Mouse (Mus musculus): ENCODE measurements at regions not wholly inside any gene's neighbourhood (a gene's known extent, or its start where the extent isn't known, plus 50 kb on each side); places are given as distances from the start of the nearest gene placed in this dataset.

DNA sequence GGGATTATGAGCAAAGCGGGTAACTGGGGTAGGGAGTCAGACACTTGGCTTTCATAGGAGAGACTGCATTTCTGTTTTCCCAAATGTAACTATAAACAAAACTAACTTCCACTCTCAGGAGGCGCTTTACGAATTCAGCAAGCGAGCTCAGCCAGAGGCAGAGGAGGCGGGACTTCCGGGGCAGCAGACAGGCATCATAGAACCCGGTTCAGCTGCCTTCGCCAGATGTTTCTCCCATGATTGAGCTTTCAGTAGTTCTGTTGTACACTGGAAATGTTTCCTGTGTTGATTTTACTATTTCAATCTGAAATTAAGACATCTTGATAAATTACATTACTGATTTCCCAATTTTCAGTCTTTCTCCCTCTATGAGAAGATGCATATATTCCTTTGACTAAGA is 92.9 kb downstream of the Zfp365 start:
- intact Hi-C loops (cut with DNase I), result no loop called here
- no peak for TF ChIP-seq CTCF (IDR thresholded peaks at IDR 0.05)
- DNase-seq (ENCODE audit: extremely low spot score in 1 of 2, low spot score in 2 of 2), result no peak
- H3K4me3 ChIP-seq, result no peak overlapping the region
- H3K27ac ChIP-seq, result no peak overlapping the region

DNA sequence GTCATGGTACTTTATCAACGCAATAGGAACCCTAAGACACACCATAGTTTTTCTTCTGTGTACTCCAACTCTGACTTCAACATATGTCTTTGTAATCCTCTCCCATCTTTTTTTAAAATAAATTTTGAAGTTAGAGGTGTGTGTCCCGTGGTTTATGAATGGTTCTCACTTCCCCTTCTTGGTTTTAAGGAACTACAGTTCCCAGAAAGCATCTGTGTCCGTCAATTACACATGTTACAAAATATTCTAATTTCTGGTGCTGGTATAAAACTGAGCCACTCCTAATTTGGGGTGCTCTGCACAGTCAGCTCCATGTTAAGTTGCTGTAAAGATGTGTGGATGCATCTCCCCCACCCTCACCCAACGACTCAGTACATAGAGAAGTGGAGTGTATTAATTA is 98.6 kb downstream of the Zfp365 start:
- intact Hi-C loops (cut with DNase I), result no loop called here
- DNase-seq (ENCODE audit: extremely low spot score in 1 of 2, low spot score in 2 of 2), result no peak
- no peak overlapping the region for H3K27ac ChIP-seq
- no peak overlapping the region for H3K4me3 ChIP-seq
- no peak for TF ChIP-seq CTCF (IDR thresholded peaks at IDR 0.05)

DNA sequence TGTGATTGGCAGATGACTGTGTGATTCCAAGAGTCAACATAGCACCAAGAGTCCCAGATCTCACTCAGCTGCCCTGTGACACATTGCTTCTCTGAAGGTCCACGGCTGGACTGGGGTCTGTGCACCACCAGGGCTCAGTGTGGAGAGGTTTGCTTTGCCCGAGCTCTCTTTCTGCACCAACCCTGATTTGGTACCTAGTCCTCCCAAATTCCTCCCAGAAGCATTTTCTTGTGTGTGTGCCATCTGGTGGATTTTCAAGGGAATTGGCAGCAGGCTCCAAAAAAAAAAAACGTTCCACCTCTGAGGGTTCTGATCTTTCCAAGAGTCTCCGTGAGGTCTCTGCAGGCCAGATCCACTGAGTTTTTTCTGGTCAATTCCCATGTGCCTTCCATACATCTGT is 107.3 kb downstream of the Zfp365 start:
- intact Hi-C loops (cut with DNase I), result loop anchor here (2.0 kb wide), 1 partner anchor 490 kb away; no protein-coding TSS in a partner anchor
- no peak for DNase-seq (ENCODE audit: extremely low spot score in 1 of 2, low spot score in 2 of 2)
- Histone ChIP-seq H3K4me3 (no peak overlapping the region), H3K27ac (no peak overlapping the region)
- TF ChIP-seq CTCF (IDR thresholded peaks at IDR 0.05), result peak; percentile 62

DNA sequence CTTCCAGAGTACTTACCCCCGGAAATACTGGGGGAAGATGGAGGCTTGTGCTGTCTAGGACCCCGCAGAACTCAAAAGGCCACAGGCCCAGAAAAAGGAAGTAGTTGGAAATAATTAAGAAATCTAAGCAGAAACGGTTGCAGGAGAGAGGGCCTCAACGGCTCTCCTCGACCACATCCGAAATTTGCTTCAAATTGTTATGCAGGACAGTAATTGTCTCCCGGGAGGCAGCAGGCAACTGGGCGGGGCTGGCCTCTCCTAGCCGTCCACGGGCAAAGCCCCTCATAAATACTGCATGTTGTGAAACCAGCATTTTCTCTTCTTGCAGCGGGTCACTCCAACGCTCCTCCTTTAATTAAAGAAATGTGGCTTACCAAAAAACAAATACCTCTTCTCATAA is 107.8 kb downstream of the Zfp365 start:
- no peak for TF ChIP-seq CTCF (IDR thresholded peaks at IDR 0.05)
- DNase-seq (ENCODE audit: extremely low spot score in 1 of 2, low spot score in 2 of 2), result no peak
- intact Hi-C loops (cut with DNase I), result loop anchor here (2.0 kb wide), 1 partner anchor 490 kb away; no protein-coding TSS in a partner anchor
- H3K4me3 ChIP-seq, result no peak overlapping the region
- H3K27ac ChIP-seq, result no peak overlapping the region

DNA sequence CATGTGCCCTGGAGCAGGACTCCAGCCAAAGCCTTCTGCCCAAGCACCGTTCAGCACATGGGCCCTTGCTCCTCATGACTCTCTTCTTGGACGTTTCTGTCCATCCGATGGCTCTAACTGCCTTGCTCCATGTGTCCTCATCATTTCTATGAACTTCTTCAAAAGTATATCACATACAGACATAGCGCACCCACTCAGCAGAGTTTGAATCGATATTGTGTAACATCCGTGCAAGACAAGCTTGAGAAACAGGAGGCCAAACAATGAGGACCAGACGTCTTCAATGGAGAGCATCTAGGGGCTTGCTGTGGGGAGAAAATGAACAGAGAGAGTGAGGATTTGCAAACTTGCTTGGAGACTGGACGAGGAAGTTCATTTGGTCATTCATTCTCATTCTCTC is 110.3 kb downstream of the Zfp365 start:
- Histone ChIP-seq H3K27ac (no peak overlapping the region), H3K4me3 (no peak overlapping the region)
- intact Hi-C loops (cut with DNase I), result no loop called here
- TF ChIP-seq CTCF (IDR thresholded peaks at IDR 0.05), result no peak
- DNase-seq (ENCODE audit: extremely low spot score in 1 of 2, low spot score in 2 of 2), result no peak

DNA sequence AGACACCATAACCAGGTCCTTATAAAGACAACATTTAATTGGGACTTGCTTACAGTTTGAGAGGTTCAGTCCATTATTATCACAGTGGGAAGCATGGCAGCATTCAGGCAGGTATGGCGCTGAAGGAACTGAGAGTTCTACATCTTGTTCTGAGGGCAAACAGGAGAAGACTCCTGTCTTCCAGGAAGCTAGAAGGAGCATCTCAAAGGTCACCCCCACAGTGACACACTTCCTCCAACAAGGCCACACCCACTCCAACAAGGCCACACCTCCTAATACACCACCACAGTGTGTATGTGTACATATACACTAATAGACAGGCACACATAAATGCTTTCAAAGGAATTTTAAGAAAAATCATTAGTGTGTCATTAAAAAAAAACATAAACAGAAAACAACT is 110.8 kb downstream of the Zfp365 start:
- intact Hi-C loops (cut with DNase I), result no loop called here
- DNase-seq (ENCODE audit: extremely low spot score in 1 of 2, low spot score in 2 of 2), result no peak
- no peak overlapping the region for H3K27ac ChIP-seq
- TF ChIP-seq CTCF (IDR thresholded peaks at IDR 0.05), result no peak
- no peak overlapping the region for H3K4me3 ChIP-seq

DNA sequence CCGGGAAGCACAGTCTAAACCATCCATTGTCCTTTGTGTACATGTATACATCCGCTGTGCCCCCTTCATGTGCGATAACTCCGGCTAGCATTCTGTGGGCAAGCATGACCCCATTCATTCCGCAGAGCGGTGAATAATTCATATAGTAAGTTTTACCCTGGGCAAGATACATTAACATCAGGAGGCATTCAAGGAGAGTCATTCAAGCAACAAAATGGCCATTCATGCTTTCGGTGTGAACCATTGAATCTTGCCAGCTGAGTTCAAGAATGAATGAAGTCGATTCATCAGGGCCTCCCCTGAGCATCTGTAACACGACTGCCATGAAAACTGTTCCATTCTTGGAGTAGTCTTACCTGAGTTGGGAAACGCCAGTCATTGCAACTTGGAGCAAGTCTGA is 113.5 kb downstream of the Zfp365 start:
- intact Hi-C loops (cut with DNase I), result no loop called here

DNA sequence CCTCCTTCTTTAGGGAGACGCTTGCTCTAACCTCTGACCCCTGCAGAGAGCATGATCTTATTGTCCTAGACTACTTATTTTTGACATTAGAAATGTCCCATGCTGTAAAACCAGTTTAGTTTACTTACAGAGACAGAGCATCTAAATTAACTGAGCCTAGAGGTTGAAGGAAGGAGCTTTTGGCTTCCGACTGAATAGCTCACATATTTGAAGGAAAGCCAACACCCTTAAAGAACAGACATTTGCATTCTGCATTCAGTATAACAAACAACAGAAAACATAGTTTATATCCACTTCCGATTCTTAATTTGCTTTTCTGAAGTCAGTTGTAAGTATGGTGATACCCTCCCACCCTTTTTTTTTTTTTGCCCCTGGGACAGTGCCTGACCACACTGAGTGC is 119.3 kb downstream of the Zfp365 start:
- DNase-seq (ENCODE audit: extremely low spot score in 1 of 2, low spot score in 2 of 2), result no peak
- Histone ChIP-seq H3K4me3 (no peak overlapping the region), H3K27ac (no peak overlapping the region)
- intact Hi-C loops (cut with DNase I), result no loop called here
- TF ChIP-seq CTCF (IDR thresholded peaks at IDR 0.05), result no peak

More for the DNA sequence above, 113.5 kb downstream of the Zfp365 start:
- DNase-seq (ENCODE audit: extremely low spot score in 1 of 2, low spot score in 2 of 2), result no peak
- Histone ChIP-seq H3K4me3 (no peak overlapping the region), H3K27ac (no peak overlapping the region)
- TF ChIP-seq CTCF (IDR thresholded peaks at IDR 0.05), result no peak

DNA sequence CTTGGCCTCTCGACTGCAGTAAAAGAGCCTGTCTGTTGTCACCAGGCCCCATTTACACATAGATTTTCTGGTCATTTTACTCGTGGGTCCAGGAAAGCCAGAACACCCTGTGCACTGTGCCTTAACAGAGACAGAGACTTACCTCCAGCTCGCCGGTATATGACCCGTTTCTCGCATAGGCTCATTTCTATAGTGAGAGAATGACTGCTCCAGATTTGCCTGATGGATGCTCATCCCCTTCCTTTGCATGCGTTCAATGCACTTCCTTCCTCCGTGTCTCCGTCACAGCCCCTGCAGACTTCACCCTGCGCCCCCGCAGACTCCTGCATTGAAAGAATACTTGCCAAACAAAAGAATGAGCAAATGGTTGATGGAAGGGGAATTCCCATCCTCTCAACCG is 122.8 kb downstream of the Zfp365 start:
- no peak for TF ChIP-seq CTCF (IDR thresholded peaks at IDR 0.05)
- intact Hi-C loops (cut with DNase I), result no loop called here
- no peak for DNase-seq (ENCODE audit: extremely low spot score in 1 of 2, low spot score in 2 of 2)
- no peak overlapping the region for H3K4me3 ChIP-seq
- H3K27ac ChIP-seq, result no peak overlapping the region

DNA sequence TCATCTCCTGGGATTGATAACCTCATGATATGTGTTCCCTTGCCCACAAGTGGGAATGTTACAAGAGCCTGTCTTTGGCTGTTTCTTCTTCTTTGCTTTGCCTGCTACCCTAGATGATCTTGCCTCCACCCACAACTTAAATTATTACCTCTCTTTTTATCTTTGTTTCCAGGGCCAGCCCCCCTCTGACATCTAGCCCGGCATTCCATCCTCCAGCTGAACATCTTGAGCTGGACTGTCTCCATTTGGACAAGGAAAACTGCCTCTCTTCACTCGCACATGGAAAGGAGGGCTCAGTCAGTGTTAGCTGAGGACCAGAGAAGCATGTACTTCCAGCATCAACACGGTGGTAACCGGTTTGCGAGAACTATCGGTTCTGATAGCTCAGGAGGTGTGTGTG is 124.3 kb downstream of the Zfp365 start:
- intact Hi-C loops (cut with DNase I), result no loop called here
- DNase-seq (ENCODE audit: extremely low spot score in 1 of 2, low spot score in 2 of 2), result no peak
- no peak for TF ChIP-seq CTCF (IDR thresholded peaks at IDR 0.05)
- Histone ChIP-seq H3K4me3 (no peak overlapping the region), H3K27ac (no peak overlapping the region)

DNA sequence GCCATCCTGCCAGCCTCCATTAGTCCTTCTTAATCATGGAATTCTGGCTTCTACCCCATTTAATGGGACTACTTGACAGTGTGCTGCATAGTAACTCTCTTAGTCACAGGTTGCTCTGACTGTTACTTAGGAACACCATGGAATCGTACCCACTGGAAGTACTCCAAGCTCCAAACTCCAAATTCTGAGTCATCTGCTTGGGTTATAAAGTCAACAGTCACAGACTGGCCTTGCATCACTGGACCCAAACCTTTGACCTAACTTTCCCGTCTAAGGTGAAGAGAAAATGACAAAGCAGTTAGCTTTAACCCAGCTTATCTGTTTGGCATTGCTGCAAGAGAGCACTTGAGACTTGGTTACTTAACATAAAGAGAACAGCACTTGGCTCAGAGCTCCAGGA is 126.9 kb downstream of the Zfp365 start:
- no peak for TF ChIP-seq CTCF (IDR thresholded peaks at IDR 0.05)
- no peak for DNase-seq (ENCODE audit: extremely low spot score in 1 of 2, low spot score in 2 of 2)
- no peak overlapping the region for H3K27ac ChIP-seq
- intact Hi-C loops (cut with DNase I), result no loop called here
- H3K4me3 ChIP-seq, result no peak overlapping the region

DNA sequence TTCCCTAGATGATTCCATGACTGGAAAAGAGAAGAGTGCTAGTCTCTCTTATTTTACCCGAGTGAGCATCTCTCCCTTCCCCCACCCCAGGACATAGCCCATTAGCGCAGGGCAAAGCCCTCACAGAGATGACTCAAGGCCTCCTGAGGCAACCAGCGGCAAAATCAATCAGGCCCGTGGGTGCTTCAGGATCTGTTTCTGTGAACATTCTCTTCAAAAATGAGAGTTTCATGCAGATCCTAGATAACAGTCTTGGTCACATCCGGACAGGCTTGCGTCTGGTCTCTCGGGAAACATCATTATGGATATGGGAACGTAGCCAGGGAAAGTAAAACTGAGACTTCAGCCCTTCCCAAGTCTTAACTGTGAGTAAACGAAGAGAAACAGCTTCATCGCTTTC is 134.1 kb downstream of the Zfp365 start:
- no peak overlapping the region for H3K4me3 ChIP-seq
- H3K27ac ChIP-seq, result no peak overlapping the region
- no peak for TF ChIP-seq CTCF (IDR thresholded peaks at IDR 0.05)
- no peak for DNase-seq (ENCODE audit: extremely low spot score in 1 of 2, low spot score in 2 of 2)
- intact Hi-C loops (cut with DNase I), result no loop called here

DNA sequence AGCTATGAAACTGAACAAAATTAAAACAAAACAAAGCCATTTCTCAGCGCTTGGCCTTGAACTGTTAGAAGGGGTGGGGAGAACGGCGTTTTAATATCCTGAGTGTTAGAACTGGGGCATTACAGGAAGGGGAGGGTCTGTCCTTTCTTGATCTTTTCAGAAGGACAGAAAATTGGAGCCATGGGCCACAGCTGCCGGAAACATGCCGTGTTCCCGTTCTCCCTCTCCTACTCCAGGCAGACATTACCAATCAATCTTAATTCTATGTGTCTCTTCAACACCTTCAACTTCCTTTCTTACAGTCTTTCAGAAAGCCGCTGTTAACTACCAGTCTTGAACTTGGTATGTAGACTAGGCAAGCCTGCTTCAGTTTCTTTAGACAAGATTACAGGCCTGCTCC is 134.7 kb downstream of the Zfp365 start:
- Histone ChIP-seq H3K4me3 (no peak overlapping the region), H3K27ac (no peak overlapping the region)
- no peak for DNase-seq (ENCODE audit: extremely low spot score in 1 of 2, low spot score in 2 of 2)
- no peak for TF ChIP-seq CTCF (IDR thresholded peaks at IDR 0.05)
- intact Hi-C loops (cut with DNase I), result no loop called here

DNA sequence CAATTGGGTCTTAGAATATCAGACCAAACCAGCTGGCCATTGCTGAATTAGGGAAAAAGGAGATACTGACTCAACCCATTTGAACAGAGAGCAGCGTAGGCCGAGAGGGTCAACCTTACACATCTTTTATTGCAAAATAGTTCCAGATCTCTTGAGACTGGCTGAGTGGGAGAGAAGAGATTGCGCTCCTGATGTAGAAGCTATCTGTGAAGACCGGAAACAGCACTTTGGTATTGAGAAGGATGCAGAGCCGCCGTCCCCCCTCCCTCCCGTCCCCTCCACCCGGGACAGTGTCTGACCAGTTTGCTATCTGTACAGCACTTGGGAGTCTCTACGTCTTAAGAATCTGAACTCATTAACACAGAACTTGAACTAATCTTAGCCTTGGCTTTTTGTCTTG is 135.6 kb downstream of the Zfp365 start:
- intact Hi-C loops (cut with DNase I), result no loop called here
- no peak for TF ChIP-seq CTCF (IDR thresholded peaks at IDR 0.05)
- no peak for DNase-seq (ENCODE audit: extremely low spot score in 1 of 2, low spot score in 2 of 2)
- Histone ChIP-seq H3K4me3 (no peak overlapping the region), H3K27ac (no peak overlapping the region)

Measured in left cerebral cortex, adult 2 months (tissue).